Mouse (Mus musculus) natural killer cell, adult 2 months (primary cell): Measurements from ENCODE around the gene Adrb1.

ENCODE experiments used
- DNase-seq, 2 experiments: peaks; one replicate each; pipeline ENCODE4 v3.0.0; 2022; ENCODE audit warnings: low spot score in 2 of 2

Adrb1 gene

DNA sequence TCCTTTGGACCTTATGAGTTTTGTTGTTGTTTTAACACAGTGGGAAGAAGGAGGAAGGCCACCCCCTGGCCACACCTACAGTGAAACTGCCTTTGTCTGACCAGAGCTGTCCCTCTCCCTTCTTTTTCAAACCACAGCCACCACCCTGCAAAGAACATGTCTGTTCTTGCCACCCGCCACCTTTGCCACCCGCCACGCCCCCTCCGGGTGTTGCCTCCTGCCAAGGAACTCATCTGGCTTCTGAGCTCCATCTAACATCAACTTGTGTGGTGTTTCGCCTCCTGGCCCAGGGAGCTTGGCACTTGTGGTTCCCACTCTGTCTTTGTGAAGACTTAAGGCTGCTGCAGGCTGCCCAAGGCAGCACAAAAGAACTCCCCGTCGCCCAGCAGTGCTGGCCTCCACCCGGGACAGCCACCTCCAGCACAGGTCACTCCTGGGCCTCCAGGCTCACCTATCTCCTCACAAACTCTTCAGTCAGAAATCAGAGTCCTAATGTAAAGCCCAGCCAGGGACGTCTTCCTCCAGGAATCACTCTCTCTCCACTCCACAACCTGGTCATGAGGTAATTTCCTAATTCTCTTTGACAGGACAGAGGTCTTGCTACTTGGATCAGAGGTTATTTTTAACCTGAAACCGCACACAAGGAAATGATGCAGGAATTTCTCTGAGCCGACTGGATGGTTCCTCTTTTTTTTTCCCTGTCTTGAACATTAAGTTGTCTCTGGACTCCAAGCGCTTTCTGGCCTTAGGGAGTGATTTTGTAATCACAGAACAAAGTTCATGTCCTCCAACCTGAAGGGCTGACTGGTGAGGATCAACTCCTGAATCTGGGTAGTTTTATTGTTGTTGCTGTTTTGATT, 18.5 kb upstream of the Adrb1 start:
- peak in 1 of 2 experiments; percentile 4 for DNase-seq

DNA sequence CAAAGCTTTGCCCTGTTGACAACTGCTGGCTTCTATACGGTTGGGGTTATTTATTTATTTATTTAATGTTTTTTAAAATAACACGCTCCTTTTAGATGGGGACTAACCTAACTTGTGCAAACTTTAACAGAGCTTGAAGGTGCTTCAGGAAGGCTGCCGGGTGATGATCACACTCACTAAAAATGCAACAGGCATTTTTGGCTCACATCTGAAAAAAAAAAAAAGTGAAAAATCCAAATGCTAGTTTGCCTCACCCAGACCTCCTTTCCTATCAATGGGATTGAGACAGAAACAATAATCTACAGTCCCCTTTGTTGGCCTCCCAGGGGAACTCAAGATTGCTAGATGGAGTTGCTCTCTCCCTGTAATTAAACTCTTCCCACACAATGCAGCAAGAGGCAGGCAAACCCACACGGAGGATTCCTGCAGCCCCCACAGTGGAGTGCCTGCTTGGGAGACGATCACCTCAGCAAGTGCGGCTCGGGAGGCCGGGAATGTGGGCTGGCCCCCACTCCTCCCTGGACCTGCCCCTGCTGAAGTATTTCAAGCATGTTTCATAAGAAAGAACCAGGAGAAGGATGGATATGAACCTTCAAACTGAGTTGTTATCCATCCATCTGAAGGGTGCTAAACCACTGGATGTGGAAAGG, 16.8 kb upstream of the Adrb1 start:
- no peak for DNase-seq

DNA sequence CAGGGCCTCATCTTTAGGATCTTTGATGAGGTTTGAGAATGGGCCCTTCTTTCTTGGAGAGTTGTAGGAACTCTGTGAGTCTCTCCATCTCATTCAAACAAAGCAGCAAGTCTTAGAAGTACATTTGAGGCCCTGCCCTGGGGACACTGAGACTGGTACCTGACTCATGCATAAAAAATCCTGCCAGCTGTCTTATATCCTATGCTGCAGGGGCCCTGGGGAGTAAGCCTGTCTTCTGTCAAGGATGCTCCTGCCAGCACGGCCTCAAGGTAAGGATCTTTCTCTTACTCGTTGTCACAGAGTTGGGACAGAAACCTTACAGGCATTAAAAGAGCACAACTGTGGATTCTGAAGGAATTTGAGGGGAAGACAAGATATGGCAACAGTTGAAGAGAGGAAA, 13.2 kb upstream of the Adrb1 start:
- no peak for DNase-seq

DNA sequence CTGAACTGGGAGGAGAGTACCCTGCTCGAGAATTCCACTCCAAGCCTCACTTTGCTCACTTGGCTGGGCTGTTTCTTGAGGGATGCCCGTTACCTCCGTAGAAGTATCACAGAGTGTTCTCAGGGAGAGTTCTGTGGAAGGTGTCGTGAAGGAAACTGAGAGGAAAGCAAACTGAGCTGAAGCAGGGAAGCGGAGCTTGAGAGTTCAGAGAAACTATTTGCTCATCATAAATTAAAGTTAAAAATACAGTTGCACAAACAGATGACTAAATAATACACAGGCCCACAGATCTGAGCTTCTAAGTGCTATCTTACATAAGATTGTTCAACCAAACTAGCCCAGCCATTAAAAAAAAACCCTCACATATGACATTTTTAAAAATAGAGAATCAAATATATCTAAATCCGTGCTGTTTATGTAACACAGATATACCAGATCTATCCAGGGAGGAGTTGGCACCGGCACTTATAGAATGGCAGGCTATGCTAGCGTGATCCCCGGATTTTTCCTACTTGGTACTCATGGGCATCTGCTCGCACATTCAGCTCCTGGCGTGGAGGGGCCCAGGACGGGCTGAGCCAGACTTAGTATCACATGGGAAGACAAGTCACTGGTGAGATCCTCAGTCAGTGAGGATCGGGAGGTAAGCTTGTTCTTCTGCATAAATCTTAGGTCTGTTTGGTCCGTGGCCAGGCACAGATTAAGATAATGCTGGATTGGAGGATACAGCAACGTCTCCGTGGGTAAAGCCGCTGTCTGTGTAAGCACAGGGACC, 11.7 kb upstream of the Adrb1 start:
- DNase-seq: no peak

DNA sequence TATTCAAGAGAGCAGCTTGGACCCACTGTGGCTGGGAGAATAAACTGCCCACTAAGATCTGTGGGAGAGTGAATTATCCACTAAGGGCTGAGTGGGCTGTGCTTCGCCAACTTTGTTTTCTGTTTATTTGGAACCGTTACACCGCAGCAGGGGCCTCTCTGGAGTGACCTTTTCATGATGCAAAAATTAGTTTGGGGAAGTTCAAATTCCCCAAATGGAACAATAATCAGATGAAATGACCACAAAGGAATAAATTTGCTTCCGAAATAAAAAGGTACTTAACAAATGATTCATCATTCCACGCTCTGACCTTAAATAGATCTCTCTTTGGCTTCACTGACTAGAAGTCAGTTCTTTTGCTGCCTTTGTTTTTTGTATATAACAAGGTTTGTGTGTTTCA, 8.4 kb upstream of the Adrb1 start:
- DNase-seq: no peak

DNA sequence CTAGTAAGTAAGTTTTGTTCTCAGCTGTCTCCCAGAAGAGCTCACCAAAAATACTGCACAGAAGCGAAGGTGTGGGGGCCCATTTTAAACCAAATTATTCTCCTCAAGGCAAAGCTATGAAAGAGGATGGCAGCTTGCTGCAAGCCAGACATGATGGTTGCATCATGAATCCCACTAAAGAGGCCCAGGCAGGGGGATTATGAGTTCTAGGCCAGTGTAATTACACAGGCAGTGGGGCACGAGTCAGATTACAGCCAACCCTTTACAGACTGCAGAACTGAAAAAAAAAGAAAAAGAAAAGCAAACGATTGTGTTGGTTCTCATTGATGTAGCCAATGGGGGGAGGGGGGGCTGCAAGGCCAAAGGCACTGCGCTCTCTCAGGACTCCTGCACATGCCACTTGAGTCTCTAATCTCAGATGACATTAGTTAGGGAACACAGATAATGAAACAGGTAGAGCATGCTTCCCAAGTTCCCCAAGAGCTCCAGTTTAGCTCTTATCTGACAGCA, 7.3 kb upstream of the Adrb1 start:
- DNase-seq: no peak

DNA sequence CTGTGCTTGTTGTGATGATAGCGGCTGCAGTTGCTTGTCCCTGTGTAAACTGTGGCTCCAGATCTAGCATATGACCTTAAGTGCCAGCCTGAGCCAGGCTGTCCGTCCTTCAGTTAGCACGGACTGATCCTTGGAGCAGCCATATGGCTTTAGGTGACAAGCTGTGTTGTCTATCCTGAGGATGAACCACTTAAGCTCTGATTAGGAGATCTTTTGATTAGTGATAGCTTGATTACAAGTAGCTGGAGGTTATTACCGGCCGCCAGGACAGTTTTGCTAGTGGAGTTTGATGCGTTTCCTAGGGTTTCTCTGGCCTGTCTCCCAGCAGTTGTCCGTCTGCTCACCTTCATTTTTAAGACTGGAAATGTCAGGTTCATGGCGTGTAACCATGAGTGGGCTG, 4.0 kb upstream of the Adrb1 start:
- DNase-seq: no peak

DNA sequence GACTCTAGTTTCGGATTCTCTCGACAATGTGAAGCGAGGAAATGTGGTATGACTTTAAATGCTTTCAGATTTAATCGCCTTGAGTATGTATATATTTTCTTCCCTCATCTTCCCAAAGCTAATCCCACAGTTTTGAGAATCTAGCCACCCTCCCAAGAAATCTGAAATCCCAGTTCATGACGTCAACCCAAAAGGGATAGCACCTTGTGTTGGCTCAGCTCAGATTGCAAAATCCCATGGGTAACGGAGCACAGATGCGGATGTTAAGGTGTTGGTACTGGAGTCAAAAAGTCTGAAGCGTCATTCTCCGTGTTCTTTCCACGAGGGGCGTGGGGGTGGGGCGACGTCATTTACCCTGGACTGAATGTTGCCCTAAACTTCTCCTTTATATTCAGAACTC, 1.1 kb upstream of the Adrb1 start:
- no peak for DNase-seq

DNA sequence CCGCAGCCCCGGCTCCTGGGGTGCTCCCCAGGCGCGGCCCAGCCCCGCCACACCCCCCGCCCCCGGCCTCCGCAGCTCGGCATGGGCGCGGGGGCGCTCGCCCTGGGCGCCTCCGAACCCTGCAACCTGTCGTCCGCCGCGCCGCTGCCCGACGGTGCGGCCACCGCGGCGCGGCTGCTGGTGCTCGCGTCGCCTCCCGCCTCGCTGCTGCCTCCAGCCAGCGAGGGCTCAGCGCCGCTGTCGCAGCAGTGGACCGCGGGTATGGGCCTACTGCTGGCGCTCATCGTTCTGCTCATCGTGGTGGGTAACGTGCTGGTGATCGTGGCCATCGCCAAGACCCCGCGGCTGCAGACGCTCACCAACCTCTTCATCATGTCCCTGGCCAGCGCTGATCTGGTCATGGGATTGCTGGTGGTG, 300 bp downstream of the Adrb1 start:
- no peak for DNase-seq

DNA sequence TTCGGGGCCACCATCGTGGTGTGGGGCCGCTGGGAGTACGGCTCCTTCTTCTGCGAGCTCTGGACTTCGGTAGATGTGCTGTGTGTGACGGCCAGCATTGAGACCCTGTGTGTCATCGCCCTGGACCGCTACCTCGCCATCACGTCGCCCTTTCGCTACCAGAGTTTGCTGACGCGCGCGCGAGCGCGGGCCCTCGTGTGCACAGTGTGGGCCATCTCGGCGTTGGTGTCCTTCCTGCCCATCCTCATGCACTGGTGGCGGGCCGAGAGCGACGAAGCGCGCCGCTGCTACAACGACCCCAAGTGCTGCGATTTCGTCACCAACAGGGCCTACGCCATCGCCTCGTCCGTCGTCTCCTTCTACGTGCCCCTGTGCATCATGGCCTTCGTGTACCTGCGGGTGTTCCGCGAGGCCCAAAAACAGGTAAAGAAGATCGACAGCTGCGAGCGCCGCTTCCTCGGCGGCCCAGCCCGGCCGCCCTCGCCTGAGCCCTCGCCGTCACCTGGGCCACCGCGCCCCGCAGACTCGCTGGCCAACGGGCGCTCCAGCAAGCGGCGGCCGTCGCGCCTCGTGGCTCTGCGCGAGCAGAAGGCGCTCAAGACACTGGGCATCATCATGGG, 822 bp downstream of the Adrb1 start:
- DNase-seq: peak in 1 of 2 experiments; percentile 20

DNA sequence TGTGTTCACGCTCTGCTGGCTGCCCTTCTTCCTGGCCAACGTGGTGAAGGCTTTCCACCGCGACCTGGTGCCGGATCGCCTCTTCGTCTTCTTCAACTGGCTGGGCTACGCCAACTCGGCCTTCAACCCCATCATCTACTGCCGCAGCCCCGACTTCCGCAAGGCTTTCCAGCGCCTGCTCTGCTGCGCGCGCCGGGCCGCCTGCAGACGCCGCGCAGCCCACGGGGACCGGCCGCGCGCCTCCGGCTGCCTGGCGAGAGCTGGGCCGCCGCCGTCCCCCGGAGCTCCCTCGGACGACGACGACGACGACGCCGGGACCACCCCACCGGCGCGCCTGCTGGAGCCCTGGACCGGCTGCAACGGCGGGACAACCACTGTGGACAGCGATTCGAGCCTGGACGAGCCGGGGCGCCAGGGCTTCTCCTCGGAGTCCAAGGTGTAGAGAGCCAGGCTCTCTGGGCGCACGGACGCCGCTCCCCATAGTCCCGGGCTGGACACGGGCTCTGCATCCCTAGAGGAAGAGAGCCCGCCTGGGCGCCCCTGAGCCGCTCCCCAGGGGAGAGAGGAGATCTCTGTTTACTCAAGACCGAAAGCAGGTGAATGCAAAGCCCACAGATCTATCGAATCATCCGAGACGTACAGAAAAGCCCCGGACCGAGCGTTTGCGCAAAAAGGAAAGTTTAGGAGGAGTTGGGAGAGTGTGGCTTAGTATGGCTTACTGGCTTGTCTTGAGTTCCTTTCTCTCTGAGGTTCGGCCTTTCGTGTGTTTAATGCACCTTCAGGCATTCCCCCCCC, 1.5 kb downstream of the Adrb1 start:
- DNase-seq: peak in 1 of 2 experiments; percentile 4

DNA sequence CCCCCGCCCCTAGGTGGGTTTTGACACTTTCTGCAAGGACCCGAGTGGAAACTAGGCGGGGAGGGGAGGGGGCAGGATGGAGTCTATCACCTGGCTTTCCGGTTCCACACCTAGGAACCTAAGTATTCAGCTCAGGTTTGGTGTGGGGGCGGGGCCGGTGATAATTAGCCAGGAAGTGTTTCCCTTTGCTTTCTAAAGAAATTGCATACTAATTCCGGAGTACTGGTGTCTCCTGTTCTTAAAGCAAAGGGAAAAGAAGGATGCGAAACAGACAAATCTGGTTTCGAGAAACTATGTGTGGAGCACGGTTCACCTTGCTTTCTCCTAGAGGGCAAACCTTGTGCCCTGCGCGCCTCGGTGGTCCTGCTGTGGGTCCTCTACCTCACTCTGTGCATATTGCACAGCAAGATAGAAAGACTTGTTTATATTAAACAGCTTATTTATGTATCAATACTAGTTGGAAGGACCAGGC, 2.2 kb downstream of the Adrb1 start:
- DNase-seq: peak in 1 of 2 experiments; percentile 3

DNA sequence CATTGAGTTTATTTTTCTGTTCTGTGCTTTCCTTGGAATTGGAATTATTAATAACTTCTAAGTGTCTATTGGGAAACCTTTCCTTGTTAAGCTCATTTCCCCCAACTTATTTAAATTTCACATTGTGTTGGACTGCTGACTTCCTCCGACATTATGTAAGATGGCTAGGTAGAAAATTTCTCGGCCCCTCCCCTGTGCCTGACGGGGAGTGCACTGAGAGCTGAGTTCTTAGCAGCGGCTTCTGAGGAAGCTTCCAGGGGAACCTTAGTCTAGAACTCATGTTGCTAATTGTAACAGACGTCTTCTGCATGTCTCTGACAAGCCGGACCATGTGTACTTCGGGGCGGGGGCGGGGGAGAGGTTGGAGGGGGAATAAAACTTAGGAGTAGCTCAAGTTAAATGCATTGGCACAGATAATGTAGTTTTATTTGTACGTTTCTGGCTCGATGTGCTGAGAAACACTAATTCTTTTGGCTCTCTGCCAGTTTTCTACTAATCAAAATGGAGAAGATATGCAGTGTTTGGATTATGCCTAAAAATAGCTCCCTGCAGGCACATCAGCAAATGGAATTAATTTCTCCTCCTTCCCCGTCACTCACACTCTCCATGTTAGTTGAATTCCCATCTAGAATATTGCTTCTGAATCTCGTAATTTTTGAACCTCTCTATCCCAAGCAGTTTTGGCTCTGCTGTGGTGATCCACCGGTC, 5.3 kb downstream of the Adrb1 start:
- no peak for DNase-seq

DNA sequence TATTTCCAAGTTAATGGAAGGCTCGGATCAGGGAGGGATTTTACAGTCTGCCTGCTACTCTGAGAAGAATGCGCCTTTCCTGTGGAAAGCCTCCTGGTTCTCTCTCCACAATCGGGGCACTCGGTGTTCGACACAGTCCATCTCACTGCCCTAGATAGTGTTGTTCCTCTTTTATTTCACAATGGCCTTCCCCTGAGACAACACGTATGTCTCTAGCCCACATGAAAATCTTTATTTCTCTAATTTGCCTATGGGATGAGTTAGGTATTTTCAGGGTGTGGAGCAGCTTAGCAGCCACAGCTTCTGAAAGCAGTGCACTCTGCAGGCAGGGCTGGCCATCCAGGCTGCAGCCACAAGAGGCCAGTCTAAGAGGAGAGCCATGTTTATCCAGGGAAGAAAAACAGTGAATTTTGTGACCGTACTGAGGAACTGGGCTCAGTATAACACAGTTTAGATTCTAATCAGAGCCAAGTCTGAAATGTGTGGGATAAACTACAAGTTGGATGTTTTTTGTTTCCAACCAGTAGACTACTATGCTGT, 12.1 kb downstream of the Adrb1 start:
- peak in 1 of 2 experiments; percentile 3 for DNase-seq

DNA sequence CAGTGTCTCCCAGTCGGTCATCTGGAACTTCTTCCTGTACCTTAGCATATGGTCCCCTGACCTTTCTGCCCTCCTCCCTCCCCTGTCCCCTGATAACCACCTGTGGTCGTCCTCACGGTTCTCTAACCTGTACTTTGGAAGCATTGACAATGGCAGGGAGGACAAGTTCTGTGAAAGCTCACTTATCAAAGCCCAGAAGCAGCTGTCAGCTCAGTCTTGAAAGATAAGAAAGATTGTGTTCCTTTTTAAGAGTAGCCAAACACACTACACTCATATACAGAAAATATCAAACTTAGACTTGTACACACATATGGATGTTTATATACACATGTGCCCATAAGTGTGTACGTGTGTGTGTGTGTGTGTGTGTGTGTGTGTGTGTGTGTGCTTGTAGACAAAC, 13.7 kb downstream of the Adrb1 start:
- no peak for DNase-seq

DNA sequence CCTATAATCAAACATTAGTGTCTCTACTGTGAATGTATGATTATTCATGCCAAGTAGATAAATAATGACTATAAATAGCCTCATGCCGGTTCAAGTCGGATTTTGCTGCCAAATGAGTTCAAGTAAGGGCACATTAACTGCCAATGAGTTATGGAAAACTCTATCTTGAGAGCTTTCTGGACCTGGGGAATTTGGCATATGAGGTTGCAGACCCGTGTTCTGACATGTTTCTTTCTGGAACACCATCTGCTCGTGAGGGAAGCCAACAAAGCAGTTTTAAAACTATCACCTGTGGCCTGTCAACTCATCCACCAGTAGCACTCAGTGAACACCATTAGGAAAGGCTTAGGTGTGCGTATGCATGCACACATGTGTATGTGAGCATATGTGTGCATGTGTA, 14.3 kb downstream of the Adrb1 start:
- DNase-seq: no peak

DNA sequence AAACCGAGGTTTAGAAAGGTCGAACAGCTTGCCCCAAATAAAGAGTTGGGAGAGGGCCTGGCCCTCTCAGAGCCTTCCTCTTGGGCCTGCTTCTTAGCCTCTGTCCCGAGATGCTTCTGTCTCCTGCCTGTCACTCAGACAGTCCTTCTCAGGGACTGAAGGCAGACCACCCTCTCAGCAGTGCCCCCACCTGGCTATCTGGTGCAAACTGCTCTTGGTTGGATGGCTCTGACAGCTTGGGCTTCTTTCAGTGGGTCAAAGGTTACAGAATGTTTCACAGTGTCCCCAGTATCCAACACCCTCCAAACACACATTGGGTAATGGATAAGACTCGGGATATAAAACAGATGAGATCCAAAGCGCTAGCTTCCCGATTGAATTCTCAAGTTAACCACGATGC, 23.1 kb downstream of the Adrb1 start:
- DNase-seq: no peak

DNA sequence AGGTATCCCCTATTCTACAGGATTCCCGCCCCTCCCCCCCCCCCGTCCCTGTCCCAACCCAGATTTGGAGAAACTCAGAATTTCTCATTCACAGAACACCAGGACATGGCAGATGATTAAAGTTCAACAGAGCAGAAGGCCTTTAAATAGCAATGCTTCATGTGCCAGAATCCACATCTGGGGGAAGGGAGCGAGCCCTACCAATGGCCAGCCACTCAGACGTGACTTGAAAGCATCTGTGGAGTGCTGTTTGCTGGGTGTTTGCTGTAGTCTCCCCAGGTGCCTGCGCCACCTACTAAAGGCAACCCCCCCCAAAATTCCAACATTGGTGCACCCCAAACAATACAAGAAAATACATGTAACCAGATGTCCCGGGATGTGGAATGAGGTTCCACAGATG, 23.5 kb downstream of the Adrb1 start:
- DNase-seq: no peak

DNA sequence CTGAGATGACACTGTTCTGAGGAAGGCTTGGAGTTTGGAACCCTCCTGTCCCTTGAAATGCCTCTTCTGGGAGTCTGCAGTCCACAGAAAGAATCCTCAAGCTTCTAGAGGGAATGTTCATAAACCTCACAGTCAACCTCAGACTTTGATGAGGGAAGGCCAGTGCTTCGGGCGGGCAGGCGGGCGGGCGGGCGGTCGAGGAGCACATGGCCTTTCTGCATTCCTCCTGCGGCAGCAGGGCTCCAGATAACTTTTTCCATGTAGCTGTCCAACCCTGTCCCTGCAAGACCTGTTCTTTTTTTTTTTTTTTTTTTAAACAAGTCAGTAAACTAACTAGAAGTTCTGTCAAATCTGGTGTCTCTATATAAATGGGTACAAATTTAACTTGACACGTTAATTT, 24.6 kb downstream of the Adrb1 start:
- DNase-seq: no peak

DNA sequence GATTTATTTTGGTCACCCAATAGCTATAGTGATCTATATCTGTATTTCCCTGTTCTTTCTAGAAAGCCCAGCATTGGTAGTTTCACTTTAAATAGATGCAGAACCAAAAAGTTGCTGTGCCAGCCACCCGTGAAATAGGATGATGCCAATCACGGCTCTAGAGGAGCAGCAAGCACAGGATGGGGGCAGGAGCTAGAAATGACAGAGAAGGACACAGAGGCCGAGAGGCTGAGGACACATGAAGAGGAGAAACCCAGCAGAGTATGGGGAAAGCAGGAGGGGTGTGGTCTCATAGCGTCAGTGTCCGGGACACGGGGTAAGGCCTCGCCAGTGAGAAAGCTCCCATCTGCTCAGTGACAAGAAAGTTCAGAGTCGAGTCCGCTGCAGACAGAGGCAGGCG, 25.9 kb downstream of the Adrb1 start:
- no peak for DNase-seq
